In the genomic region with DNA sequence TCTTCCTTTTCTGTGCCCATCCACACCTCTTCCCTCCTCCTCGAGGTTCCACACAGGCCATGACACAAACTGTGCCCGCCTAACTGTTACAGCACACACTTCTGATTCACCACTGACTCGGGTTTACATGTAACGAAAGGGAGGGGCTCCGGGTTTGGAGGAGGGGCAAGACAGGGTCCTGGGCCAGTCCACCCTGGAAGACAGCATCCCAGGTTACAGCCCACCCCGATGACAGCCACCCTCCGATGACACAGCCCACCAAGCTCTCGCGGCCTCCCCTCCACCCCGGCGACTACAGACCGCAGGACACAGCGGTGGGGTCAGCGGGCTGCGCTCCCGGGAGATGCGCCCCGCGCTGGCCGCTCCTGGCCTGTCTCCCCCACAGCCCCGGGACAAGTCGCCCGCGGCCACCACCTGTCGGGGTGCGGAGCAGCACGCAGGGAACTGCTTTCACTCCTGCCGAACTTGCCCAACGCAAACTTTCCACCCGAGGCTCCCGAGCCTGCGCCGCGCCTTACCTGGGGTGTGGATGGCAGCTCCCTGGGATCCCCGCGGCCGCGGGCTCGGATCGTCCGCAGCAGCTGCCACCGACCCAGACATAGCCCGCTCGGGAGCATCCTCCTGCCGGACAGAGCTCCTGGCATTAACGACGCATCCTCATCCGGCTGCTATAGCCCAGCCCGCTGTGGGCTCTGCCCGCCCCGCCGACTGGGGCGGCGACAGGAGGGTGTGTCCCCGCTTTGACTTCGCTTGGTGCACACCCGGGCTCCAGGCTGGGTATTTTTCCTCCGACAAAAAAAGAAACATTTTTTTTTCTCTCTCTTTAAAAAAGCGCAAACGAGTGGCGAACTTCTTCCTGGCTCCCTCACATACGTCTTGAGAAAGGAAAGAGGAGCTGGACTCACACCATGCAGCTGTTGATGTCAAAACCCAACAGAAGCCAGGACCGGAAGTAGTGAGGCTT, we compare ENCODE assay signal across 8 mouse cellular contexts. TPM values are rescaled to one million over a fixed set of nuclear protein-coding genes. Genes with fewer than 3 reads are reported as not detected.
DNase-seq lines count a peak whose midpoint lies in the region; ATAC-seq and TF ChIP-seq lines count a peak whose summit lies in the region.

Mcub (minus strand) TSS at position 775 of the 964 bp plus-strand sequence.

- peak; percentile 9 for DNase-seq in left cerebral cortex, postnatal 4 days
- DNase-seq in left cerebral cortex, adult 11 months (ENCODE audit: low spot score) = no peak
- DNase-seq in embryonic facial prominence, embryonic 11.5 days (ENCODE audit: low spot score) = peak; percentile 58
- peak; percentile 50 for DNase-seq in kidney, postnatal 0 days (ENCODE audit: low spot score)
- DNase-seq in lung, postnatal 4 days = peak; percentile 68 to 73
- DNase-seq in retina, embryonic 14.5 days (ENCODE audit: low spot score) = peak; percentile 52
- DNase-seq in left cerebral cortex, adult 18-20 months (ENCODE audit: low spot score in 2 of 2) = no peak

- H3K27ac ChIP-seq in embryonic facial prominence, embryonic 11.5 days (replicated peaks; ENCODE audit: low read depth, low read length) = no peak within 1 kb of the TSS
- H3K27ac ChIP-seq in heart, embryonic 13.5 days (replicated peaks) = no peak within 1 kb of the TSS
- H3K27ac ChIP-seq in kidney, postnatal 0 days = no peak within 1 kb of the TSS

- H3K9ac ChIP-seq in embryonic facial prominence, embryonic 11.5 days (replicated peaks; ENCODE audit: low read length) = peak within 1 kb of the TSS; percentile 37
- H3K9ac ChIP-seq in heart, embryonic 13.5 days = peak within 1 kb of the TSS; percentile 74
- H3K9ac ChIP-seq in kidney, postnatal 0 days (ENCODE audit: low read depth, low read length) = peak within 1 kb of the TSS; percentile 28; the same call in 1 of the 2 replicates

- ATAC-seq in embryonic facial prominence, embryonic 11.5 days (replicated peaks; ENCODE audit: insufficient number of reproducible peaks, low FRiP score, low TSS enrichment, low read depth) = peak; percentile 70
- peak; percentile 51; the same call in 1 of the 2 replicates for ATAC-seq in heart, embryonic 13.5 days (ENCODE audit: extremely low read depth, insufficient number of reproducible peaks, low FRiP score, low TSS enrichment)
- peak; percentile 72 for ATAC-seq in kidney, postnatal 0 days (replicated peaks; ENCODE audit: low FRiP score, low read depth)

- no peaks in the 10 kb centered on the region for H3K9me3 ChIP-seq in embryonic facial prominence, embryonic 11.5 days (replicated peaks; ENCODE audit: control insufficient read depth, low read length)
- no peaks in the 10 kb centered on the region for H3K9me3 ChIP-seq in heart, embryonic 13.5 days
- no peaks in the 10 kb centered on the region for H3K9me3 ChIP-seq in kidney, postnatal 0 days (replicated peaks; ENCODE audit: low read length)

- H3K36me3 ChIP-seq in embryonic facial prominence, embryonic 11.5 days (replicated peaks; ENCODE audit: control insufficient read depth, insufficient read depth, low read depth, low read length) = no peaks in the 10 kb centered on the region
- no peaks in the 10 kb centered on the region for H3K36me3 ChIP-seq in heart, embryonic 13.5 days
- H3K36me3 ChIP-seq in kidney, postnatal 0 days (ENCODE audit: insufficient read depth, low read length) = no peaks in the 10 kb centered on the region

- H3K4me1 ChIP-seq in embryonic facial prominence, embryonic 11.5 days (ENCODE audit: control insufficient read depth, insufficient read depth, low read length) = peaks cover 5% of the 10 kb centered on the region; the same call in 1 of the 2 replicates
- H3K4me1 ChIP-seq in heart, embryonic 13.5 days = peaks cover 16% of the 10 kb centered on the region
- peaks cover 14% of the 10 kb centered on the region for H3K4me1 ChIP-seq in kidney, postnatal 0 days (replicated peaks; ENCODE audit: insufficient read depth, low read length)

- H3K27me3 ChIP-seq in embryonic facial prominence, embryonic 11.5 days (ENCODE audit: control insufficient read depth, insufficient read depth, low read length) = peaks cover 14% of the 10 kb centered on the region
- H3K27me3 ChIP-seq in heart, embryonic 13.5 days (replicated peaks) = peaks cover 41% of the 10 kb centered on the region
- H3K27me3 ChIP-seq in kidney, postnatal 0 days (ENCODE audit: insufficient read depth, low read length) = peaks cover 8% of the 10 kb centered on the region; the same call in 1 of the 2 replicates

- peak within 1 kb of the TSS; percentile 100 for H3K4me2 ChIP-seq in embryonic facial prominence, embryonic 11.5 days (ENCODE audit: low read depth, low read length)
- H3K4me2 ChIP-seq in heart, embryonic 13.5 days = peak within 1 kb of the TSS; percentile 91
- H3K4me2 ChIP-seq in kidney, postnatal 0 days (ENCODE audit: low read length) = peak within 1 kb of the TSS; percentile 98

- under 1% methylated on average over 55 of the region's 63 CpGs for WGBS in embryonic facial prominence, embryonic 11.5 days
- under 1% methylated on average over 63 of the region's 63 CpGs for WGBS in heart, embryonic 13.5 days
- WGBS in kidney, postnatal 0 days = under 1% methylated on average over 63 of the region's 63 CpGs

- intact Hi-C loops in left cerebral cortex, postnatal 4 days (cut with DNase I) = no loop called here

- TF ChIP-seq CTCF in kidney, postnatal 0 days (IDR thresholded peaks at IDR 0.05; ENCODE audit: low read depth) = no peak

- peak within 1 kb of the TSS; percentile 54 for H3K4me3 ChIP-seq in embryonic facial prominence, embryonic 11.5 days (ENCODE audit: low read depth, low read length)
- H3K4me3 ChIP-seq in heart, embryonic 13.5 days = peak within 1 kb of the TSS; percentile 61
- peak within 1 kb of the TSS; percentile 51 for H3K4me3 ChIP-seq in kidney, postnatal 0 days (replicated peaks; ENCODE audit: low read depth, low read length)

RNA-seq across cellular contexts. Expression of gene Mcub, which starts in this region (rescaled TPM):
- total RNA-seq in left cerebral cortex, postnatal 4 days (2021) = 1 to 10 TPM; 3.1 to 3.9 TPM
- 1.6 and 1.7 TPM in 2 replicates for polyA plus RNA-seq in embryonic facial prominence, embryonic 11.5 days (2014; fragmentation: Nextera tagmentation; extraction: Ambion mirVana)
- polyA plus RNA-seq in heart, embryonic 13.5 days (2015; fragmentation: Nextera tagmentation; extraction: Ambion mirVana) = 3.6 and 4.3 TPM in 2 replicates
- polyA plus RNA-seq in kidney, postnatal 0 days (2015; fragmentation: Nextera tagmentation; extraction: Ambion mirVana) = 2.6 and 3.3 TPM in 2 replicates
- 1 to 10 TPM; 1.0 to 2.4 TPM for total RNA-seq in left cerebral cortex, adult 18-20 months (2021)

Comparison
In these comparisons a context has a peak if more than half of its experiments do, and no peak if none do; other contexts are left out.
1. DNase-seq: peak in left cerebral cortex, postnatal 4 days (single experiment), embryonic facial prominence, embryonic 11.5 days (single experiment), kidney, postnatal 0 days (single experiment), lung, postnatal 4 days (2 of 2) and retina, embryonic 14.5 days (single experiment); none in left cerebral cortex, adult 11 months (single experiment) and left cerebral cortex, adult 18-20 months (0 of 2).
2. Peak in every context shown above with its lines, with median percentiles within 50 percentile points of each other: ATAC-seq, H3K4me2 ChIP-seq, H3K4me3 ChIP-seq and H3K9ac ChIP-seq.